Mouse (Mus musculus) erythroblast, embryonic 14.5 days (primary cell): Measurements from ENCODE around the gene Smad3.

ENCODE experiments used
- GATA1 ChIP-seq: IDR thresholded peaks from 2 replicates; pipeline ENCODE4 v1.6.1; 2012; ENCODE audit warnings: low read length, inconsistent platforms, mixed read lengths
- TAL1 ChIP-seq: IDR thresholded peaks from 3 replicates; pipeline ENCODE4 v1.6.1; 2012; ENCODE audit warnings: low read length, inconsistent platforms, mixed read lengths

GRCm38 (mm10) chr9:63716150-63717138, 41.4 kb downstream of the Smad3 start:
- TF ChIP-seq TAL1 (no peak), GATA1 (no peak)
